Mouse (Mus musculus): ENCODE data around the gene Slc22a13. TPM values are rescaled to one million over a fixed set of nuclear protein-coding genes. Genes with fewer than 3 reads are reported as not detected.

The Slc22a13 gene
- not detected in 2 replicates for polyA plus RNA-seq (2012)

DNA sequence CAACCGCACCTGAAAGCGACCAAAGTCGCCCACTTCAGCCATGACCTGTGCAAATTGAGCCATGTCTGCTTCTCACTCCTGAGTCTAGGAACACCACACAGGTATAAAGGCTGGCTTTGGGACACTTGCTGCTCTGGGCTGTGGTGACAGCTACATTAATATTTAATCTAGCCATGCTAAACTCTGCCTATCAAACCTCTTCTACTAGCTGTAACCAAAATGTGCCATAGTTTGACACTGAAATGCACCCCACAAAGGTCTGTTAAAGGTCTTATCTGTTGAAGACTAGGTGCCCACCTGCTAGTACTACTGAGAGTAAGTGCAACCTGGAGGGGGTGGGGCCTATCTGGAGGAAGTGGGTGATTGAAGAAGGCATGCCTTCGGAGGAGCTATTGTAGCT is at the start of gene Slc22a13:
Slc22a13 (minus strand) TSS at position 101 of the 400 bp plus-strand sequence.

DNA sequence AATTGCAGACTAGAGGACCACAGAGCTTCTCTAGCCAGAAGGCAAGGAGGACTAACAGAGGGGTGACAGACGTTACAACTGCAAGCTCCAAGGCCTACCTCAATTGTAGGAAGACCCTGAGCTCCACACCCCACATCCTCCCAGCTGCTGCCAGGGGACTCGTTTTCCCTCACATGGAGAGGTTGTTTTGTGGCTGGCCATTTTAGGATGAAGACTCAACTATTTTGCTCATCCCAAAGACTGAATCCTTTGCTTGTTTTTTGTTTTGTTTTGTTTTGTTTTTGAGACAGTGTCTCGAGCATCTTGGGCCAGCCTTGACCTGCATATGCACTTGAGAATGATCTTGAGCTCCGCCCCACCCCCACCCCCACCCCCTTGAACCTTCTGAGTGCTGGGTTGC is 50.0 kb downstream of the Slc22a13 start, which contains the start of gene Gm47289:
Gm47289 (plus strand) TSS at position 301 of the 400 bp plus-strand sequence.

DNA sequence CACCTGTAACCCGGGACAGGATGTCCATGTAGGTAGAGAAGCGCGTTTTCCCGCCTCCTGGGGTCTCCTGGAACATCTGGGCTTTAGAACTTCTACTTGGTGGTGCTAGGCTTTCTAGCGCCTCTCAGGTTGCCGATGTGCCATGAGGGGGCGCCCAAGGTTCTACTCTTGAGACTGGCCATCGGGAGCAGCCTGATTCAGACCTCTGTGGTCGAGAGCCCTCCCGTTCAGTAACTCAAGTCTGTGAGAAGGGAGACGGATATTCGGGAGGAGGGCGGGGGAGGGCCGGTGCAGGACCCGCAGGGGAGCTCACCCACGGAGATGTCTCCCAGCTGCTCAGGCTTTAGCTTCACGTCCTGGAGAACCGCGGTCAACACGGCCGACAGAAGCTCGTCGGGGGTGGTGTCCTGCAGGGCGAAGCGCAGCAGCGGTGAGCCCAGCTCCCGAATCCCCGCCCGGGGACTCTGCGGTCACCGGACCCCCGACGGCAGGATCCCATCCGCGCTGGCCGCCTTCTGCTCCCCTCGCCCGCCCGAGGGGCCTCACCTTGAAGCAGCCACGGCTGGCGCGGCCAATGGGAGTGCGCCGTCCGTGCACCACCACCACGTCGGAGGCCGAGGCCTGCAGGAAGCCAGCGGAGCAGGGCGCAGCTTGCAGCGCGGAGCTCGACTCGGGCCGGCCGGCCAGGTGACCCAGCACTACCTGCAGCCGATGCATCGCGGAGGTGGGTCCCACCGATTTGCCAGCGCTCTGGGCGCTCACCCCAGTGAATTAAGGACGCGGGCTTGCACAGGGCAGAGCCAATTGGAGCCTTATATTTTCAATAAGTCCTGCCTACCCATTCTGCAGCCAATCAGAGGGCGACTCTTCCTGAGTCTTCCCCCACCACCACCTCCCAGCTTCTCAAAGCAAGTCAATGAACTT is 52.4 kb downstream of the Slc22a13 start, which contains the start of gene Acaa1b:
Acaa1b (minus strand) TSS at position 816 of the 924 bp plus-strand sequence.

Other genes with a start within 250 kb of the Slc22a13 start
- gene Vill, start 156.3 kb downstream of the Slc22a13 start, polyA plus RNA-seq (2012), result 56.6 and 60.0 TPM in 2 replicates
- not detected in 2 replicates for gene Plcd1, start 115.6 kb downstream of the Slc22a13 start, polyA plus RNA-seq (2012)
- 0.53 and 0.65 TPM in 2 replicates for gene Dlec1, start 106.6 kb downstream of the Slc22a13 start, polyA plus RNA-seq (2012)
- 0.04 TPM in 1 of 2 replicates, not detected in the other for gene Acaa1b, start 52.0 kb downstream of the Slc22a13 start, polyA plus RNA-seq (2012)
- not detected in 2 replicates for gene Gm47289, start 49.9 kb downstream of the Slc22a13 start, polyA plus RNA-seq (2012)
- gene Oxsr1, start 113.3 kb upstream of the Slc22a13 start, polyA plus RNA-seq (2012), result 11.1 and 12.7 TPM in 2 replicates
- 67.6 and 72.1 TPM in 2 replicates for gene Acaa1a, start 130.6 kb upstream of the Slc22a13 start, polyA plus RNA-seq (2012)
- 23.6 and 46.9 TPM in 2 replicates for gene Myd88, start 132.3 kb upstream of the Slc22a13 start, polyA plus RNA-seq (2012)
- 1.9 and 3.6 TPM in 2 replicates for gene Xylb, start 148.3 kb upstream of the Slc22a13 start, polyA plus RNA-seq (2012)
- not detected in 2 replicates for gene Slc22a14, start 156.5 kb upstream of the Slc22a13 start, polyA plus RNA-seq (2012)
- gene Acvr2b, start 193.0 kb upstream of the Slc22a13 start, polyA plus RNA-seq (2012), result 2.4 and 3.7 TPM in 2 replicates
- gene Exog, start 235.8 kb upstream of the Slc22a13 start, polyA plus RNA-seq (2012), result 2.4 and 2.5 TPM in 2 replicates